Mouse (Mus musculus) kidney, adult 10 weeks (tissue): ENCODE data around the gene Gm3468. TPM values are rescaled to one million over a fixed set of nuclear protein-coding genes. Genes with fewer than 3 reads are reported as not detected.

Experiments used
- polyA plus RNA-seq: library from polyadenylated mRNA; stranded (reverse); fragments of 350-450 nt; fragmentation: Illumina TruSeq; extraction: RNeasy Lipid Tissue Mini Kit (QIAGEN cat#74804); gene quantifications from one replicate; pipeline ENCODE4 v1.2.3, GENCODE M21; 2014; ENCODE audit warnings: low read depth, low replicate concordance

Gm3468 gene
- polyA plus RNA-seq, result not detected

DNA sequence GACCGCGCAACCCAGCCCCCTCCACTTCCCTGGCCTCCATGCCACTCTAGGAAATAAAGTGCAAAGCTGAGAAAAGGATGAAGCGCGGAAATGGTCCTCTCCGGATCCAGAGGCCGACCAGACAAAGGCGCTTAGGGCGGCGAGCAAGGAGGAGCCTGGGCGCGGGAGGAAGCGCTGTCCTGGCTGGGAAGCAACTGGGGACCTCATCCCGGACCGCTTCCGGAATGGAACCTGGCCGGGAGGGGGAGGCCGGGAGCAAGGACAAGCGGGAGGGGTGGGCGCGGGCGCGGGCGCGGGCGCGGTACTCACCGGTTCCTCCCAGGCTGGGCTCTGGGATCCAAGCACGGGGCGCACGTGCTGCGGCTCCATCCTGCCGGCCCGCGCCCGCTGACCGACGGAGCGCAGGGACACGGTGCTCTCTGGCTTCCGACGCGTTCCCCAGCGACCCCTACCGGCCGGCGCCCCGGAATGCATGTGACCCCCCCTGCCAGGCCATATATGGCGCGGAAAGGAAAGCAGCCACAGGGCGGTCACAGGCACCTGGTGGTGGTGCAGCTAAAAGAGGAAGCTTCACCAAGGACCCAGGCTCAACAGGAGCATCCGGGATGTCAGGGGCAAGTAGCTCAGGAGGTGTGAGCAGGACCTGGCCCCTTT is at the start of gene Gm3468:
Gene Gm3468 (minus strand): TSS at position 394 of the 654 bp plus-strand sequence.

DNA sequence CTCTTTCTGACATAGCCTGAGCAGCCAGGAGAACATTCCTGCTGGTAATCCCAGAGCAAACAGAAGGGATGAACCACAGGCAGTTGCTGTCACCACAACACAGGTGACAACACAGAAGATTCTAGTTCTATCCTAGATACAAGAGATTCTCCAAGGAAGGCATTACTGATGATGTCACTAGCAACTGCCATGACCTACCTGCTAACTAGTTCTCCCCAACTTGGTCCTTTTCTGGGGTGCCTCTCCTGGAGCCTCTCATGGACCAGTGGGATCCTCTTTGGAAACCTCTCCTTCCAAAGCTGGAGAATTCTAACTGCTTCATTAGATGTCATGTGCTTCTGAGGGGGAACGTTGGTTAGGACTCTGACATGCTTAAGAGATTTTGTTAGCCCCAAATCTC is 17.2 kb upstream of the Gm3468 start, which contains the start of gene Gm3476:
Gene Gm3476 (minus strand): TSS at position 101 of the 400 bp plus-strand sequence.

GRCm38 (mm10) chr14:6093842-6094241 is 14.6 kb downstream of the Gm3468 start, which contains the start of gene Gm8206:
Gene Gm8206, minus strand, starts transcription at chr14:6093942.

GRCm38 (mm10) chr14:6058167-6058566 is 50.3 kb downstream of the Gm3468 start, which contains the start of gene Gm6337:
Gene Gm6337, minus strand, starts transcription at chr14:6058267.

Other genes with a start within 250 kb of the Gm3468 start
- not detected for gene Gm8237, start 228.3 kb downstream of the Gm3468 start, polyA plus RNA-seq
- not detected for gene Gm3248, start 146.9 kb downstream of the Gm3468 start, polyA plus RNA-seq
- gene Gm3453, start 129.5 kb downstream of the Gm3468 start, polyA plus RNA-seq, result not detected
- not detected for gene Gm6337, start 50.4 kb downstream of the Gm3468 start, polyA plus RNA-seq
- gene Gm8206, start 14.7 kb downstream of the Gm3468 start, polyA plus RNA-seq, result 0.53 TPM
- not detected for gene Gm3476, start 17.1 kb upstream of the Gm3468 start, polyA plus RNA-seq
- not detected for gene Gm21560, start 110.6 kb upstream of the Gm3468 start, polyA plus RNA-seq
- 1.9 TPM for gene Gm3411, start 178.6 kb upstream of the Gm3468 start, polyA plus RNA-seq
- gene Gm21103, start 196.2 kb upstream of the Gm3468 start, polyA plus RNA-seq, result not detected
- gene Gm3618, start 235.0 kb upstream of the Gm3468 start, polyA plus RNA-seq, result not detected